Mouse (Mus musculus) thymus, postnatal 14 days (tissue): ENCODE measurements around the gene Rgsl1.

Experiments
- DNase-seq: peaks from one replicate; pipeline ENCODE4 v3.0.0; 2021

The Rgsl1 gene

DNA sequence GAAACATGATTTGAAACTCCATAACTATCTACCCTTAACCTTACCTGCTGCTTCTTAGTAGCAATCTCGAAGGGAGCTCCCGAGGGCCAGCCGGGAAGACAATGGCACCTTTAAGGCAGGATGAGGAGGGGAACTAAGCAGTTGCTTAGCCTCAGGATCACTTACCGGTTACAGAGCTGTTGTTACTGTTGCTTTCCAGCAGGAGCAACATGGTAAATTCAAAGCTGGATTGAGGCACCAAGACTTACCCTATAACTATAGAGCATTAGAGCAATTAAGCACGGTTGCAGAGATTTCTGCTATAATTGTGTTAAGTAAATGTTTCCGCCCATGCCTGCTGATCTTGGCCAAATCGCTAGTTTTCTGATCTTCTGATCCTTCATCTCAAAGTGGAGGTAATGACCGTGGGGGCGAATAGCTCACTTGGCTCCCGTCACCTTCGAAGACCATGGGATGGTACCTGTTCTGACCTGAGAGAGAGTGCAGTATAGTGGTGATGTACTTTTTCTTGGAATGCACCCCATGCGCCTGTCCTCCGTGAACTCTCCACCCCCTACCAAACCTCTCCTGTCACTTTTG, 104.4 kb downstream of the Rgsl1 start:
- DNase-seq, result no peak

GRCm38 (mm10) chr1:153737101-153738085, 106.5 kb downstream of the Rgsl1 start:
- DNase-seq, result no peak

GRCm38 (mm10) chr1:153736096-153736495, 107.8 kb downstream of the Rgsl1 start:
- no peak for DNase-seq

DNA sequence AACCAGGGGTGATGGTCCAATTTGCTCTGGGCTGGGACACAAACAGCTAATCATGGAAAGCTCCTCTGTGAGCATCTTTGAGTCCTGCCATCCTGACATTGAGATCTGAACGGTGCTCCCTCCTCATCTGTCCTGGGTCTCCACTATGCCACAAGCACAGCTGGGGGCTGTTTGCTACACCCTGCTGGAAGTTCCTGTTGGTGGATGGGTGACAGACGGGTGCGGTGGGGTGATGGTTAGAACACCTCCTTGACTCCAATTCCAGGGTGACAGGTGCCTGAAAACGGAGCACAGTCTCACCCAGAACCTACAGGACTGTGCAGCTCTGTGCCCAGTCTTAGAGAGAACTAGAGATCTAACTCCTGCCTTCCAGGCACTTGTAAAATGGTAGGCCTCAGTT, 109.1 kb downstream of the Rgsl1 start:
- peak; percentile 54 for DNase-seq

DNA sequence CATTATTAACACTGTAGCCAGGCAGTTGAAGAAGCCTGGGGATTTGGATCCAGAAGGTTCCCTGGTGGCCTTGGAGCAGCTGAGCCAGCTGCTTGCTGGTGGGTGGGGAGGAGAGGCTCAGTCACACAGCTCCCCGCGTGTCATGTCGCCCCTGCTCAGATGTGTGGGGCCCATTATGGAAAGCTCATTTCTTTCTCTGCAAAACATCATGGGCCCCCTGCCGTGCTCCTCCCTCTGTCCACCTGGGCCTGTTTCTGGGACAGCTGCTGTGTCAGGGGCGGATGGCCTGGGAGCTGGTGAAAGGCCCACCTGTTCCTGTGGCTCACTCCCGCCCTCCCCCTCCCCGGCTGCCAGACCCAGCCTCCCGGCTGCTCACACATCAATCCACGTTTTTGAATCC, 110.8 kb downstream of the Rgsl1 start:
- DNase-seq, result peak; percentile 75

GRCm38 (mm10) chr1:153730671-153731070, 113.3 kb downstream of the Rgsl1 start:
- no peak for DNase-seq

- peak; percentile 71 for DNase-seq
Observed at GRCm38 (mm10) chr1:153729806-153730205, 114.1 kb downstream of the Rgsl1 start.
